Mouse (Mus musculus): ENCODE data around the gene Hexim1. TPM values are rescaled to one million over a fixed set of nuclear protein-coding genes. Genes with fewer than 3 reads are reported as not detected.

The Hexim1 gene
- polyA plus RNA-seq, 2 experiments = 2.4 to 11.4 TPM

GRCm38 (mm10) chr11:103105180-103105725, 10.8 kb upstream of the Hexim1 start:
- WGBS (ENCODE audit: insufficient replicate concordance) = 61% methylated on average over 14 of the region's 14 CpGs
- Histone ChIP-seq H3K36me3 (replicated peaks; ENCODE audit: control insufficient read depth, insufficient read depth, low read depth) (peaks cover 22% of the 10 kb centered on the region), H3K9me3 (ENCODE audit: control insufficient read depth, low read length) (no peaks in the 10 kb centered on the region), H3K27ac (peak overlapping the region; percentile 94), H3K9ac (replicated peaks) (peak overlapping the region; percentile 83), H3K27me3 (ENCODE audit: control insufficient read depth, insufficient read depth, low read length) (peaks cover 18% of the 10 kb centered on the region), H3K4me1 (replicated peaks; ENCODE audit: control insufficient read depth in 2 of 2, insufficient read depth in 2 of 2, low read length in 1 of 2) (peaks cover 34 to 39% of the 10 kb centered on the region in 2 experiments), H3K4me2 (ENCODE audit: low read depth) (peak overlapping the region; percentile 73), H3K4me3 (ENCODE audit: insufficient read depth in 1 of 2, low read depth in 2 of 2, low read length in 2 of 2) (peak overlapping the region; percentile 61 to 76)
- no peak for TF ChIP-seq EP300 (IDR thresholded peaks at IDR 0.05; ENCODE audit: low read depth)
- TF ChIP-seq CTCF (IDR thresholded peaks at IDR 0.05; ENCODE audit: low read depth) = no peak
- ATAC-seq (ENCODE audit: insufficient read depth) = no peak
- no peak for DNase-seq (ENCODE audit: low read depth in 3 of 3, low spot score in 3 of 3)

GRCm38 (mm10) chr11:103105810-103106209, 10.2 kb upstream of the Hexim1 start:
- peak overlapping the region; percentile 83 for H3K9ac ChIP-seq (replicated peaks)
- peaks cover 22% of the 10 kb centered on the region for H3K36me3 ChIP-seq (replicated peaks; ENCODE audit: control insufficient read depth, insufficient read depth, low read depth)
- H3K4me3 ChIP-seq (ENCODE audit: insufficient read depth in 1 of 2, low read depth in 2 of 2, low read length in 2 of 2) = peak overlapping the region; percentile 61 to 76
- TF ChIP-seq CTCF (IDR thresholded peaks at IDR 0.05; ENCODE audit: low read depth) (peak; percentile 12; the same call in 1 of the 2 replicates), EP300 (IDR thresholded peaks at IDR 0.05; ENCODE audit: low read depth) (no peak)
- peaks cover 12% of the 10 kb centered on the region for H3K27me3 ChIP-seq (ENCODE audit: control insufficient read depth, insufficient read depth, low read length)
- peak overlapping the region; percentile 73 for H3K4me2 ChIP-seq (ENCODE audit: low read depth)
- no peaks in the 10 kb centered on the region for H3K9me3 ChIP-seq (ENCODE audit: control insufficient read depth, low read length)
- H3K27ac ChIP-seq = peak overlapping the region; percentile 94
- DNase-seq (ENCODE audit: low read depth in 3 of 3, low spot score in 3 of 3) (no peak), ATAC-seq (ENCODE audit: insufficient read depth) (no peak)
- H3K4me1 ChIP-seq (replicated peaks; ENCODE audit: control insufficient read depth in 2 of 2, insufficient read depth in 2 of 2, low read length in 1 of 2) = peaks cover 34 to 39% of the 10 kb centered on the region in 2 experiments
- WGBS (ENCODE audit: insufficient replicate concordance) = 87% methylated on average over 6 of the region's 6 CpGs

DNA sequence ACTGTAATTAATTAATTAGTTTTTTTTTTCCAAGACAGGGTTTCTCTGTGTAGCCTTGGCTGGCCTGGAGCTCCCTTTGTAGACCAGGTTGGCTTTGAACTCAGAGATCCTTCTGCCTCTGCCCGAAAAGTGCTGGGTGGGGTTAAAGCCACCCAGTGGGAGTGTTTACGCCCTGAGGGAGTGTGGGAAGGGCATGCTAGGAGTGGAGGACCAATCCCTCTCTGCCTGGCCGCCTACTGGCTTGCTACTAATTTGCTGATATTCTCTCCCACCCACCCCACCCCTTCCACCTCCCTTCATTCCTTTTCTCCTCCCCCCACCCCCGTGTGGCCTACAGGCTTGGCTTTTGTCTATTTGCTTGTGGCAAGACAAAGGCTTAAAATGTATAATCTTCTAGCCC, 9.6 kb upstream of the Hexim1 start:
- peaks cover 34 to 41% of the 10 kb centered on the region in 2 experiments for H3K4me1 ChIP-seq (replicated peaks; ENCODE audit: control insufficient read depth in 2 of 2, insufficient read depth in 2 of 2, low read length in 1 of 2)
- peaks cover 22% of the 10 kb centered on the region for H3K36me3 ChIP-seq (replicated peaks; ENCODE audit: control insufficient read depth, insufficient read depth, low read depth)
- peaks cover 7% of the 10 kb centered on the region for H3K27me3 ChIP-seq (ENCODE audit: control insufficient read depth, insufficient read depth, low read length)
- TF ChIP-seq CTCF (IDR thresholded peaks at IDR 0.05; ENCODE audit: low read depth) (no peak; the same call in 1 of the 2 replicates), EP300 (IDR thresholded peaks at IDR 0.05; ENCODE audit: low read depth) (no peak)
- peak in 1 of 3 experiments; percentile 60 for DNase-seq (ENCODE audit: low read depth in 3 of 3, low spot score in 3 of 3)
- peak overlapping the region; percentile 73 for H3K4me2 ChIP-seq (ENCODE audit: low read depth)
- peak; percentile 38 for ATAC-seq (ENCODE audit: insufficient read depth)
- H3K4me3 ChIP-seq (ENCODE audit: insufficient read depth in 1 of 2, low read depth in 2 of 2, low read length in 2 of 2) = peak overlapping the region in 1 of 2 experiments; percentile 76; a peak in 2 of 4 replicates
- H3K9ac ChIP-seq (replicated peaks) = peak overlapping the region; percentile 83; the same call in 1 of the 2 replicates
- no peaks in the 10 kb centered on the region for H3K9me3 ChIP-seq (ENCODE audit: control insufficient read depth, low read length)
- WGBS (ENCODE audit: insufficient replicate concordance) = 23% methylated on average over 4 of the region's 4 CpGs
- H3K27ac ChIP-seq = peak overlapping the region; percentile 94

- DNase-seq (ENCODE audit: low read depth in 3 of 3, low spot score in 3 of 3) = no peak
- H3K4me3 ChIP-seq (ENCODE audit: insufficient read depth in 1 of 2, low read depth in 2 of 2, low read length in 2 of 2) = no peak overlapping the region
- TF ChIP-seq CTCF (IDR thresholded peaks at IDR 0.05; ENCODE audit: low read depth) (no peak), EP300 (IDR thresholded peaks at IDR 0.05; ENCODE audit: low read depth) (no peak)
- no peak overlapping the region for H3K27ac ChIP-seq
- H3K4me1 ChIP-seq (replicated peaks; ENCODE audit: control insufficient read depth in 2 of 2, insufficient read depth in 2 of 2, low read length in 1 of 2) = peaks cover 15 to 26% of the 10 kb centered on the region in 2 experiments
- H3K27me3 ChIP-seq (ENCODE audit: control insufficient read depth, insufficient read depth, low read length) = no peaks in the 10 kb centered on the region; the same call in 1 of the 2 replicates
- H3K36me3 ChIP-seq (replicated peaks; ENCODE audit: control insufficient read depth, insufficient read depth, low read depth) = peaks cover 11% of the 10 kb centered on the region
- H3K4me2 ChIP-seq (ENCODE audit: low read depth) = peak overlapping the region; percentile 45
- H3K9me3 ChIP-seq (ENCODE audit: control insufficient read depth, low read length) = no peaks in the 10 kb centered on the region
- H3K9ac ChIP-seq (replicated peaks) = no peak overlapping the region
- ATAC-seq (ENCODE audit: insufficient read depth) = no peak
- 61% methylated on average over 10 of the region's 10 CpGs for WGBS (ENCODE audit: insufficient replicate concordance)
Observed at GRCm38 (mm10) chr11:103111301-103111700, 4.7 kb upstream of the Hexim1 start.

- Histone ChIP-seq H3K4me2 (ENCODE audit: low read depth) (peak overlapping the region; percentile 45), H3K27me3 (ENCODE audit: control insufficient read depth, insufficient read depth, low read length) (no peaks in the 10 kb centered on the region; the same call in 1 of the 2 replicates), H3K4me3 (ENCODE audit: insufficient read depth in 1 of 2, low read depth in 2 of 2, low read length in 2 of 2) (peak overlapping the region; percentile 1 to 8; a peak in 2 of 4 replicates), H3K9ac (replicated peaks) (no peak overlapping the region), H3K9me3 (ENCODE audit: control insufficient read depth, low read length) (no peaks in the 10 kb centered on the region), H3K36me3 (replicated peaks; ENCODE audit: control insufficient read depth, insufficient read depth, low read depth) (peaks cover 6% of the 10 kb centered on the region), H3K27ac (no peak overlapping the region), H3K4me1 (replicated peaks; ENCODE audit: control insufficient read depth in 2 of 2, insufficient read depth in 2 of 2, low read length in 1 of 2) (peaks cover 9 to 21% of the 10 kb centered on the region in 2 experiments)
- 13% methylated on average over 28 of the region's 28 CpGs for WGBS (ENCODE audit: insufficient replicate concordance)
- DNase-seq (ENCODE audit: low read depth in 3 of 3, low spot score in 3 of 3) (no peak), ATAC-seq (ENCODE audit: insufficient read depth) (no peak)
- TF ChIP-seq CTCF (IDR thresholded peaks at IDR 0.05; ENCODE audit: low read depth) (no peak), EP300 (IDR thresholded peaks at IDR 0.05; ENCODE audit: low read depth) (no peak)
Observed at GRCm38 (mm10) chr11:103111881-103112551, 4.0 kb upstream of the Hexim1 start.

Measured in liver, embryonic 14.5 days (tissue).